Mouse (Mus musculus) macrophage (primary cell): Measurements from ENCODE around the gene Qprt. TPM values are rescaled to one million over a fixed set of nuclear protein-coding genes. Genes with fewer than 3 reads are reported as not detected.

ENCODE experiments used
- H3K27ac ChIP-seq: fragments of 350-480 bp; formaldehyde crosslinking; 2 replicates; pipeline ENCODE4 v1.9.0; 2021
- H3K36me3 ChIP-seq: fragments of 350-480 bp; formaldehyde crosslinking; 2 replicates; pipeline ENCODE4 v1.9.0; 2021; ENCODE audit errors: inconsistent target
- H3K4me3 ChIP-seq: fragments of 350-480 bp; formaldehyde crosslinking; 2 replicates; pipeline ENCODE4 v1.9.0; 2021; ENCODE audit errors: inconsistent target
- H3K79me2 ChIP-seq: fragments of 350-480 bp; formaldehyde crosslinking; 2 replicates; pipeline ENCODE4 v1.9.0; 2021; ENCODE audit errors: inconsistent target
- WGBS: methylation state at CpG from one replicate; pipeline ENCODE4 v1.1.7; 2026; ENCODE audit warnings: inconsistent platforms; ENCODE audit not compliant: missing documents; 5-methylcytosine and 5-hydroxymethylcytosine counted together
- polyA plus RNA-seq: library from polyadenylated mRNA; stranded (reverse); fragments of 250-400 nt; gene quantifications from 3 replicates; pipeline ENCODE4 v1.2.4, GENCODE M21; 2018; ENCODE audit warnings: inconsistent platforms

Gene Qprt
- polyA plus RNA-seq, 1 experiment from 2014 or later = not detected

DNA sequence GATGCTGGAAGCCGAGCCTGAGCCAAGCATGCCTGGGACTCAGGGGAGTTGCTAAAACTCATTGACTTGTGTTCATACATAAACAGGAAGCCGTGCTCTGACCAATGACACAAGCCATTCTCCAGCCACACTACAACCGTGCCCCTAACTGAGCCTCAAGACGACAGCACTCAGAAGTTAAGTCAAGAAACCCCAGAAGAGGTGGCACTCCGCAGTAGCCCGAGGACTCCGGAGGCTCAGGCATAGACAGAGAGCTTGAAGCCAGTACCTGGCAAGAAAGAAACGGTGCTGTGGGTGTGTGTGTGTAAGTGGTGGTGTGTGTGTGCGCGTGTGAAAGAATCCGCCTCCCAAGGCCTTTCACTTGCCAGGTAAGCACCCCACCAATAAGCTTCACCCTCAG is 7.1 kb downstream of the Qprt start:
- Histone ChIP-seq H3K79me2 (no peaks in the 10 kb centered on the region), H3K4me3 (no peak overlapping the region), H3K27ac (no peak overlapping the region), H3K36me3 (no peaks in the 10 kb centered on the region)
- WGBS = 73% methylated on average over 10 of the region's 11 CpGs

GRCm38 (mm10) chr7:127113614-127114259 is 8.3 kb downstream of the Qprt start:
- 42% methylated on average over 11 of the region's 12 CpGs for WGBS
- no peaks in the 10 kb centered on the region for H3K36me3 ChIP-seq
- no peaks in the 10 kb centered on the region for H3K79me2 ChIP-seq
- H3K27ac ChIP-seq = no peak overlapping the region
- H3K4me3 ChIP-seq = no peak overlapping the region

DNA sequence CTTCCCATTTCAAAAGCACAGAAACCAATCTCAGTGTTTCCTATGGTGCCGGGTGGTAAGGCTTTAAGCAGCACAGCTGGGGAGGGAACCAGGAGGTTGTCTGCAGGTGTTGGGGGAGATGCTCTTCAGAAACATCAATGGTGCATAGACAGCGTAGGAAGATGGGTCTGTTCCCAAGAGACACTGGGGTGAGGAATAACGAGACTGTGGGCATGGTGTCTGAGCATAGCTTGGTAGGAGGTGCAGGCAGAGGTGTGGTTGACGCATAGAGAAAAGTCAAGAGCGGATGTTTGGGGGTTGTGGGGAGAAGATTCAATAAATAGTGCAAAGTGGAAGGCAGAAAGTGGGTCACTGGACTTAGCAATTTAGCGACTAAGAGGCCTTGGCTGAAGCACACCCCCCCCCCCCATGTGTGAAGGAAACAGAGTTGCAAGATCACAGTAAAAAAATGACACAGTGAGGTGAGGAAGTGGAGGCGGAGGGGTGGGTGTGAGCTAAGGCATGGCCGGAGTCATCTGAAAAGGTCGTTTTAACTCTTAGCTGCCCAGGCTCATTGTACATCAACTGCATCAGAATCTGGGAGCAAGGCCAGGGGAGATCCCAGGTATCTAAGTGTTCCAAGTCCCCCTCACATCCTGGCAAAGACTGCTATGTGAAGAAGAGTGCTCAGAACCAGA is 9.0 kb downstream of the Qprt start:
- no peak overlapping the region for H3K27ac ChIP-seq
- 39% methylated on average over 9 of the region's 9 CpGs for WGBS
- no peaks in the 10 kb centered on the region for H3K79me2 ChIP-seq
- H3K36me3 ChIP-seq = no peaks in the 10 kb centered on the region
- no peak overlapping the region for H3K4me3 ChIP-seq

- 81% methylated on average over 12 of the region's 12 CpGs for WGBS
- no peak overlapping the region for H3K27ac ChIP-seq
- no peaks in the 10 kb centered on the region for H3K79me2 ChIP-seq
- H3K36me3 ChIP-seq = no peaks in the 10 kb centered on the region
- H3K4me3 ChIP-seq = no peak overlapping the region
Observed at GRCm38 (mm10) chr7:127112251-127112841, 9.7 kb downstream of the Qprt start.

- no peak overlapping the region for H3K27ac ChIP-seq
- no peaks in the 10 kb centered on the region for H3K79me2 ChIP-seq
- 66% methylated on average over 5 of the region's 6 CpGs for WGBS
- H3K4me3 ChIP-seq = no peak overlapping the region
- no peaks in the 10 kb centered on the region for H3K36me3 ChIP-seq
Observed at GRCm38 (mm10) chr7:127111461-127111860, 10.6 kb downstream of the Qprt start.

GRCm38 (mm10) chr7:127110239-127111007 is 11.6 kb downstream of the Qprt start:
- no peaks in the 10 kb centered on the region for H3K79me2 ChIP-seq
- no peaks in the 10 kb centered on the region for H3K36me3 ChIP-seq
- H3K27ac ChIP-seq = no peak overlapping the region
- no peak overlapping the region for H3K4me3 ChIP-seq
- WGBS = 57% methylated on average over 18 of the region's 18 CpGs

DNA sequence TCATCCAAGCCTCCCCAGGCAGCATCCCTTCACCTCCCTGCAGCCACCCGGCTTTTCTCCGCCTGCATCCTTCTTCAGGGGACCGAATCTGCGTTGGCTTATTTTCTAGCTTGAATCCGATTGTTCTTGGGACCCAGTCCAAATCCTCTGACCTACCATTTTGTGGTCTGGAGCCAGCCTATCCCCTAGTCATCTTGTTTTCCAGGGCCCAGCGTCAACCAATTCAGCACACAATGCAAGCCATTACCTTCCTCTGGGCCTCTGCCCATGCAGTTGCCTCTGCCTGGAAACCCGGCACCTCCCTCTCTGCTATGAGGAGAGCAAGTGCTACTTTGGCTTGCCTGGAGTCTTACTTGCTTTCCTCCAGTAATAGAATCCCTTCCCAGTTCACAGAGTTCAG is 16.5 kb downstream of the Qprt start:
- no peak overlapping the region for H3K27ac ChIP-seq
- no peaks in the 10 kb centered on the region for H3K79me2 ChIP-seq
- no peak overlapping the region for H3K4me3 ChIP-seq
- WGBS = 92% methylated on average over 7 of the region's 7 CpGs
- H3K36me3 ChIP-seq = no peaks in the 10 kb centered on the region

- Histone ChIP-seq H3K79me2 (no peaks in the 10 kb centered on the region), H3K4me3 (no peak overlapping the region), H3K27ac (no peak overlapping the region), H3K36me3 (no peaks in the 10 kb centered on the region)
- WGBS = 17% methylated on average over 16 of the region's 17 CpGs
Observed at GRCm38 (mm10) chr7:127104560-127105332, 17.3 kb downstream of the Qprt start.

DNA sequence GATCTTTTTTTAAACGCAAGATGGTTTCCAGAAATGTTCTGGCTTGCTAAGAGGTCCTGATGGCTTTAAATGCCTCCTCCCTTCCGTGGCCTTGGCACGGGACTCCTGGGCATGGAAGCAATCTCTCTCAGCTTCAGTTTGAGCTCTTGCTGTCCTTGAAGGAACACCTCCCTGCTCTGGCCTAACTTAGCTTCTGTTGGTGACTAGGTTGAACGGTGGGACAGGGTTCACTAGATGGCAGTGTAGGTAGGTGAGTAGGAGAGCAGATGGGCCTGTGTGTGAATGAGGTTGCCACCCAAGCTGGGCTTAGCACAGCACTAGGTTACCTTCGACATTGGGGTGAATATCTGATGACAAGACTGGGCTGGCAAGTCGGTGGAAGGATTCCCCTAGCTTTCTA is 18.1 kb downstream of the Qprt start:
- Histone ChIP-seq H3K36me3 (no peaks in the 10 kb centered on the region), H3K4me3 (no peak overlapping the region), H3K27ac (no peak overlapping the region), H3K79me2 (no peaks in the 10 kb centered on the region)
- 73% methylated on average over 6 of the region's 6 CpGs for WGBS

- 74% methylated on average over 6 of the region's 6 CpGs for WGBS
- H3K79me2 ChIP-seq = no peaks in the 10 kb centered on the region
- H3K36me3 ChIP-seq = no peaks in the 10 kb centered on the region
- H3K27ac ChIP-seq = no peak overlapping the region
- no peak overlapping the region for H3K4me3 ChIP-seq
Observed at GRCm38 (mm10) chr7:127102148-127102547, 19.9 kb downstream of the Qprt start.

DNA sequence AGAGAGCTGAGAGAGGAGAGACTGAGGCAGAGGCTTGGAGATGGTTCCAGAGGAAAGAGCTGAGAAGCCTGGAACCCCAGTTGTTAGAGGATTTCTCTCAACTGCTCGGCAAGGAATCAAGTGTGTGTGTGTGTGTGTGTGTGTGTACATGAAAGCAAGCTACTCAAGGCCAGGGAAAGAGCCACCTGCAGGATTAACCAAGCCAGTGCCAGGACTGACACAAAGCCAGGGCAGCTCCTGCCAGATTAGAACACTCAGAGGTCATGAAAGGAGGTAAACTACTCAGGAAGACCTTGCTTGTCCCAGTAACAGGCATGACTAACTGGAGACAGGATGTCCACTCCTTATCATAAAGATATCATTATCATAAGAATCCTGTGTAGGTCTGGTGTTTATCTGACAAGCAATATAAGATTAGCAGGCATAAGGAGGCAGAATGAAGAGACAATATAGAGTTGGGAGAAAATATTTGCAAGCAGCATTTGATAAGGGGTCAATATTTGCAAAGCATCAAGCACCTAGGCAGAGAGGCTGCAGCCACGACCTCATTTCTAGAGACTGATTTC is 20.5 kb downstream of the Qprt start:
- no peaks in the 10 kb centered on the region for H3K36me3 ChIP-seq
- no peak overlapping the region for H3K4me3 ChIP-seq
- H3K79me2 ChIP-seq = no peaks in the 10 kb centered on the region
- H3K27ac ChIP-seq = no peak overlapping the region
- WGBS = 15% methylated on average over 2 of the region's 2 CpGs

DNA sequence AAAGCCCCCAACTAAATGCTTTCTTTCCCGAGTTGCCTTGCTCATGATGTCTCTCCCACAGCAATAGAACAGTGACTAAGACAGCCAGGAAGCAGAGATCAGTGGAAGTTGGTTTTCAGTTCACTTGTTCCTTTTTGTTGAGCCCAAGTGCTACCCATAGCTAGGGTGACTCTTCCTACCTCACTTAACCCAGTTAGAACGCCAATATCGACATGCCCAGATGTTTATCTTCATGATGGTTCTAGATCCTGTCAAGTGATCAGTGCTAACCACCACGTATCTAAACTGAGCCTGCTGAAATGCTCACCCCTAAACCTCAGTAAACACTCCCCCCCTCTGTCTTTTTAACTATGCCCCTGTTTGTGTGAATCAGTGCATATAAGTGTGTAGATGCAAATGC is 22.5 kb downstream of the Qprt start:
- H3K4me3 ChIP-seq = no peak overlapping the region
- no peak overlapping the region for H3K27ac ChIP-seq
- no peaks in the 10 kb centered on the region for H3K79me2 ChIP-seq
- WGBS = 60% methylated on average over 4 of the region's 4 CpGs
- H3K36me3 ChIP-seq = no peaks in the 10 kb centered on the region; the same call in 1 of the 2 replicates

DNA sequence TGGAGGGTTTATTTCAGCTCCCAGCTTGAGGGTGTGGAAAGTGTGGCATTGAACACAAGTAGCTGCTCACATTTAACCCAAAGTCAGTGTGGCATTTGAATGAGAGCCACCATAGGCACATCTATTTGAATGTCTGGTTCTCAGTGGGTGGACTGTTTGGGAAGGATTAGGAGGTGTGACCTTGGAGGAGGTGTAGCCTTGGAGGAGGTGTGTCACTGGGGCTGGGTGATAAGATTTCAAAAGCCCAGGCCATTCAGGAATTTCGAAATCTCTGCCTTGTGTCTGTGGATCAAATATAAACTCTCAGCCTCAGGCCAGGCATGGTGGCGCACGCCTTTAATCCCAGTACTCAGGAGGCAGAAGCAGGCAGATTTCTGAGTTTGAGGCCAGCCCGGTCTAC is 23.1 kb downstream of the Qprt start:
- Histone ChIP-seq H3K36me3 (no peaks in the 10 kb centered on the region; the same call in 1 of the 2 replicates), H3K4me3 (no peak overlapping the region), H3K79me2 (no peaks in the 10 kb centered on the region), H3K27ac (no peak overlapping the region)
- 88% methylated on average over 4 of the region's 4 CpGs for WGBS

DNA sequence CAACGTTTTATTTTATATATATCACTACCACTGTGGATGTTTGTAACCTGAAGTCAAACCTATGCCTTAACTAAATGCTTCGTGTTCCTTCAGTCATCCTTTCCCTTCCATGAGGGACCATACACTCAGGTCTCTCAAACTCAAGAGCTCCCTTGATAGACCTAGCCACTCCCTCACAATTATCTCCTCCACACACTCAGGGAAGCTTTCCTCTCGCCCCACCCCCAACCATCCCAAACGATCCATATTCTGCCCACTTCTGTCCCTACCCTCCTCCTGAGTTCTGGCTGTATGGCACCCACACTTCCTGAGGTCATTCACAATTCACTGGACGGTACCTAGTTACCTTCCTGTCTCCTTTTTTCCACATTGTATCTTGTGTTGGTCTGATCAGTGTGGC is 23.5 kb downstream of the Qprt start:
- Histone ChIP-seq H3K36me3 (no peaks in the 10 kb centered on the region; the same call in 1 of the 2 replicates), H3K79me2 (peaks cover 4% of the 10 kb centered on the region), H3K4me3 (no peak overlapping the region), H3K27ac (no peak overlapping the region)
- 87% methylated on average over 5 of the region's 5 CpGs for WGBS
